Mouse (Mus musculus) MEL (cell line): Measurements from ENCODE around the gene Tbl2. TPM values are rescaled to one million over a fixed set of nuclear protein-coding genes. Genes with fewer than 3 reads are reported as not detected.

Source experiments
- DNase-seq: peaks from one replicate; pipeline ENCODE4 v3.0.0; 2011; ENCODE audit warnings: low read depth, low spot score
- H3K27ac ChIP-seq: 2 replicates; pipeline ENCODE4 v1.5.1; 2012; ENCODE audit warnings: low read depth, mild to moderate bottlenecking, control low read depth, low read length, moderate library complexity; ENCODE audit not compliant: control insufficient read depth
- H3K27me3 ChIP-seq, 2 experiments: fragments of 150-350 bp in 1 of 2; sonication (generic) in 1 of 2; 2 replicates each; pipeline ENCODE4 v1.6.1; 2012; ENCODE audit warnings: low read length in 2 of 2, mild to moderate bottlenecking in 2 of 2, improper control_type of control experiment in 1 of 2, moderate library complexity in 1 of 2; ENCODE audit not compliant: insufficient read depth in 2 of 2, control insufficient read depth in 1 of 2
- H3K36me3 ChIP-seq, 2 experiments: 2 replicates each; pipeline ENCODE4 v1.6.1; 2012 to 2014; ENCODE audit warnings: low read length in 2 of 2, improper control_type of control experiment in 1 of 2, inconsistent platforms in 1 of 2, mild to moderate bottlenecking in 1 of 2; ENCODE audit not compliant: insufficient read depth in 2 of 2, control insufficient read depth in 1 of 2
- H3K4me1 ChIP-seq, 2 experiments: fragments of 150-350 bp in 1 of 2; sonication (generic) in 1 of 2; 2 replicates each; pipeline ENCODE4 v1.6.1; 2012; ENCODE audit warnings: low read length in 2 of 2, improper control_type of control experiment in 1 of 2, mild to moderate bottlenecking in 1 of 2; ENCODE audit not compliant: insufficient read depth in 2 of 2, control insufficient read depth in 1 of 2
- H3K4me3 ChIP-seq, 2 experiments: fragments of 150-350 bp in 1 of 2; sonication (generic) in 1 of 2; 2 replicates each; pipeline ENCODE4 v1.5.1; 2012; ENCODE audit warnings: low read depth in 2 of 2, low read length in 2 of 2, mild to moderate bottlenecking in 2 of 2, moderate library complexity in 2 of 2, control low read depth in 1 of 2, improper control_type of control experiment in 1 of 2; ENCODE audit not compliant: control insufficient read depth in 1 of 2, insufficient read depth in 1 of 2
- H3K79me2 ChIP-seq: 2 replicates; pipeline ENCODE4 v1.6.1; 2012; ENCODE audit warnings: mild to moderate bottlenecking, low read length, moderate library complexity; ENCODE audit not compliant: control insufficient read depth, poor library complexity, insufficient read depth
- H3K9ac ChIP-seq: 2 replicates; pipeline ENCODE4 v1.6.1; 2012; ENCODE audit warnings: low read depth, mild to moderate bottlenecking, control low read depth, low read length, moderate library complexity; ENCODE audit not compliant: control insufficient read depth, poor library complexity, severe bottlenecking
- H3K9me3 ChIP-seq: fragments of 150-350 bp; sonication (generic); replicated peaks from 2 replicates; pipeline ENCODE4 v1.6.1; 2012; ENCODE audit warnings: mild to moderate bottlenecking, low read length, improper control_type of control experiment, moderate library complexity; ENCODE audit not compliant: insufficient read depth
- BHLHE40 ChIP-seq: IDR thresholded peaks from 2 replicates; pipeline ENCODE4 v1.6.1; 2012; ENCODE audit warnings: low read depth, mild to moderate bottlenecking, inconsistent platforms, low read length, improper control_type of control experiment, borderline replicate concordance
- EP300 ChIP-seq, 2 experiments: IDR thresholded peaks; 2 replicates each; pipeline ENCODE4 v1.6.1; 2011; ENCODE audit warnings: improper control_type of control experiment in 2 of 2, low read length in 2 of 2, low read depth in 1 of 2, mild to moderate bottlenecking in 1 of 2
- GATA1 ChIP-seq: IDR thresholded peaks from 2 replicates; pipeline ENCODE4 v1.6.1; 2011; ENCODE audit warnings: low read depth, low read length, improper control_type of control experiment
- KAT2A ChIP-seq: conservative IDR thresholded peaks from 2 replicates; pipeline ENCODE4 v1.6.1; 2012; ENCODE audit warnings: low read depth, low read length, improper control_type of control experiment, inconsistent platforms
- MAX ChIP-seq: IDR thresholded peaks from 2 replicates; pipeline ENCODE4 v1.6.1; 2011; ENCODE audit warnings: low read length, improper control_type of control experiment
- MYC ChIP-seq: IDR thresholded peaks from 2 replicates; pipeline ENCODE4 v1.6.1; 2011; ENCODE audit warnings: low read depth, mild to moderate bottlenecking, low read length, improper control_type of control experiment, moderate library complexity
- NRF1 ChIP-seq: IDR thresholded peaks from 2 replicates; pipeline ENCODE4 v1.6.1; 2014; ENCODE audit warnings: low read depth, mild to moderate bottlenecking, inconsistent platforms, low read length, improper control_type of control experiment, moderate library complexity; ENCODE audit not compliant: poor library complexity, insufficient read depth, severe bottlenecking
- TAL1 ChIP-seq: IDR thresholded peaks from 2 replicates; pipeline ENCODE4 v1.6.1; 2012; ENCODE audit warnings: mild to moderate bottlenecking, inconsistent platforms, low read length, moderate library complexity, mixed read lengths
- ZC3H11A ChIP-seq: IDR thresholded peaks from 2 replicates; pipeline ENCODE4 v1.6.1; 2012; ENCODE audit warnings: low read depth, mild to moderate bottlenecking, inconsistent platforms, low read length, improper control_type of control experiment
- ZNF384 ChIP-seq: IDR thresholded peaks from 2 replicates; pipeline ENCODE4 v1.6.1; 2012; ENCODE audit warnings: low read depth, mild to moderate bottlenecking, inconsistent platforms, low read length, improper control_type of control experiment
- polyA plus RNA-seq, 2 experiments: library from polyadenylated mRNA; stranded (reverse) in 1 of 2; unstranded in 1 of 2; fragments of >175 nt in 1 of 2; fragments of >200 nt in 1 of 2; gene quantifications; 2 replicates each; pipeline versions ENCODE4 v1.2.1 to v1.2.4; 2012; ENCODE audit warnings: low replicate concordance in 2 of 2, low read depth in 1 of 2; ENCODE audit not compliant: insufficient read length in 2 of 2, insufficient read depth in 1 of 2, missing spikeins in 1 of 2
- total RNA-seq: library from RNA; depleted of rRNA; stranded (reverse); fragments of 300-350 nt; gene quantifications from 2 replicates; pipeline ENCODE4 v1.2.3, GENCODE M21; 2012

Tbl2 gene
- total and polyA plus RNA-seq, 3 experiments = 20.5 to 30.3 TPM; not detected in 1

GRCm38 (mm10) chr5:135109017-135109416 is 40.4 kb upstream of the Tbl2 start:
- H3K4me3 ChIP-seq = no peak overlapping the region
- H3K27me3 ChIP-seq = no peaks in the 10 kb centered on the region
- no peak overlapping the region for H3K9ac ChIP-seq

GRCm38 (mm10) chr5:135109426-135109825 is 40.0 kb upstream of the Tbl2 start:
- TF ChIP-seq MYC = no peak
- no peak for TF ChIP-seq BHLHE40
- TF ChIP-seq MAX = no peak
- Histone ChIP-seq H3K4me3 (no peak overlapping the region), H3K27me3 (no peaks in the 10 kb centered on the region), H3K9me3 (no peaks in the 10 kb centered on the region), H3K36me3 (no peaks in the 10 kb centered on the region), H3K79me2 (no peaks in the 10 kb centered on the region), H3K27ac (no peak overlapping the region), H3K9ac (no peak overlapping the region), H3K4me1 (no peaks in the 10 kb centered on the region)
- DNase-seq = no peak

More at GRCm38 (mm10) chr5:135109017-135109416, 40.4 kb upstream of the Tbl2 start:
- TF ChIP-seq NRF1 (no peak), MYC (no peak), KAT2A (no peak), BHLHE40 (no peak), GATA1 (no peak), EP300 (IDR thresholded peaks at IDR 0.05; ENCODE audit: low read depth in 1 of 2, low read length in 2 of 2) (no peak), TAL1 (no peak)
- Histone ChIP-seq H3K79me2 (no peaks in the 10 kb centered on the region), H3K27ac (no peak overlapping the region), H3K9me3 (no peaks in the 10 kb centered on the region), H3K4me1 (no peaks in the 10 kb centered on the region), H3K36me3 (no peaks in the 10 kb centered on the region)
- DNase-seq = no peak

- Histone ChIP-seq H3K9me3 (no peaks in the 10 kb centered on the region), H3K27me3 (no peaks in the 10 kb centered on the region), H3K79me2 (no peaks in the 10 kb centered on the region), H3K36me3 (no peaks in the 10 kb centered on the region), H3K4me3 (no peak overlapping the region), H3K4me1 (no peaks in the 10 kb centered on the region), H3K27ac (no peak overlapping the region), H3K9ac (no peak overlapping the region)
- TF ChIP-seq ZNF384 (no peak), EP300 (IDR thresholded peaks at IDR 0.05; ENCODE audit: low read depth in 1 of 2, low read length in 2 of 2) (no peak), ZC3H11A (no peak), MYC (no peak)
- DNase-seq = no peak
These were observed 39.5 kb upstream of the Tbl2 start for GRCm38 (mm10) chr5:135109976-135110375.
